Mouse (Mus musculus) mature B cell (primary cell): ENCODE data around the gene Rnf126.

Experiments used
- in situ Hi-C: fragments of 300-500 bp; cut with MboI; formaldehyde crosslinking; loops from 2 replicates; pipeline ENCODE4 v1.14.3; 2019

Rnf126 gene

DNA sequence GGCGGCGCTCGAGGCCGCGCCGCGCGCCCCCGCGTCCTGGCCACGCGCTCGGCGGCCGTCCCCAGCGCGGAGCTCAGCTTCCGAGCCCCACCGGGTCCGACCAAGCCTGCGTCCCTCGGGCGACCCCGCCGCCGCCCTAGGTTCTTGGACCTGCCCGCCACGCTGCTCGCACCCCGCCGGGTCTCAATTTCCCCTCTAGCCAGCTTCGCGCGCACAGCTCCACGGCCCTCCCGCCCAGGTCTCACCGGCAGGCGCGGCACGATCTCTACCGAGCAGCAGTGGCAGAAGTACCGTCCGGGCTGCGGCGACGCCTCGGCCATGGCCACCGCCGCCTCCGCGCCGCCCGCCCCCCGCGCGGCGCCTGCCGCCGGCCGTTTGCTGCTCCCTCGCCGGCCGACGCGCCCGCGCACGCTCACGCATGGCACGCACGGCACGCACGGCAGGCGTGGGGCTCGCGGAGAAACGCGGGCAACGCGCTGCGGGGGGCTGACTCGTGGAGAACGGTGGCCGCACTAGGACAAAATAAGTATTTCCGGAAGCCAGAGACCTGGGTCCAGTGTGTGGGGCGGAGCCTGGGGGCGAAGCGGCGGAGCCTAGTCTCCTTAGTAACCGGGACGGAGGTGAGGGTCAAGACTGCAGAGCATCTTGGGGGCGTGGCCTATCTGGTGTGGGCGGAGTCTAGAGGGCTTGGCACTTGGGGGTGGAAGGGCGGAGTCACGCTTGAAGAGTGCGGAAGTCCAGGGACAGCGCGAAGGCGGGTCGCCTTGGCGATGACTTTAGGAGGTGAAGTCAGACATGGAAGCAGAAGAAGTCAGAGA is at the start of gene Rnf126:
Gene Rnf126, minus strand, starts transcription at position 445 of the 818 bp plus-strand sequence.
- in situ Hi-C loops, result no loop called here

DNA sequence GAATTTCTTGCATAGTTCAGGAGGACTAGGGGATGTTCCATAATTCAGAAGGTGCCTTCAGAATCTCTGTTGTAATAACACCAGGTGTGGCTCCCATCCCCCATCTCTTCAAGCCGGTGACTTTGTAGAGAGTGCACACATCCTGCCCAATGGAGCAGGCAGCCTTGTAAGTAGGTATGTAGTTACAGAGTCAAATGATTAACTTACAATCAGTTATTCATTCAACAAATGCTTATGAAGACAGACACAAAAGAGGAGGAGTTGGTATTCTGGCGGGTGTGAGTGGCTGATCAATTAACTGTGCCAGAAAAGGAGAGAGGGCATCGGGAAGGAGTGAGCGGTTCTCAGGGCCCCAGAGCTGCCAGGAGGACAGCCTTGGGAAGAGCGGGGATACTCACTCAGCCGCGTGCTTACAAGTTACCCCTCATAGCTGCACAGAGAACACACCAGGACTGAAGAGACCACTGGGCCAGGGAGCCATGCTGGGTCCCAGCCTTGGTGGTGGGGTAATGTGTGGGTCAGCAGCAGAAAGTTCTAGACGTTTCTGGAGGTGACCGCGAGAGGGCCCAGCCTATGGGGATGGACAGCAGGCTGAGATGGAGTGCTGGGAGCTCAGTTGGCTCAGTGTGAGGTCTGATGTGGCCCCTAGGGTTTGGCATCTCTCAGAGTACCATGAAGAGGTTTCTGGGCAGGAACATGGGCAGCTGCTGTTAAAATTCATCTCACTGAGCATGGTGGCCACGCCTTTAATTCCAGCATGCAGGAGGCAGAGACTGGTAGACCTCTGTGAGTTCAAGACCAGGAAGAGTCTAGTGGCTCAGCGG is 49.1 kb upstream of the Rnf126 start:
- in situ Hi-C loops, result no loop called here

DNA sequence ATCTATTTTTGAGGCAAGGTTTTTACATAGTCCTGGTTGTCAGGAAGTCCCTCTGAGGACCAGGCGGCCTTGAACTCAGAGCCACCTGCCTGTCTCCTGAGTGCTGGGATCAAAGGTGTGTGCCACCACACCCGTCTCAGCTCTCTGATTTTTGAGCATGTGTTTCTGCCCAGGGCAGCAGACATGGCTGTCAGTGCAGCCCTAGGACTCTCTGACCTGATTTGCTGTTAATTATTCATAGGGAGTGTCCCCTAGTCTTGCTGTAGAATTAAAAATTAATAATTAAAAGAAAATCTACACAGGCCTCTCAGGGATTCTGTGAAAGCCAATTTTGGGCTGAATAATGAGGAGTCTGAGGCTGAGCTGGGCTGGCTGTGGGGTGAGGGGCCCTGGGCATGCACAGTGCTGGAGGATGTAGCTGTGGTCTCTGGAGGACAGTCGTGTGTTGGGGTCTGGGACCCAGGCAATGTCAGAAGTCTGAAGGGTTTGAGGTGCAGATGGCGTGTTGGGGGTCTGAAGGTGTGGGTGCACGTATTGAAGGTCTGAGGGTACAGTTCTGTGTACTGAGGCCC is 47.6 kb upstream of the Rnf126 start:
- in situ Hi-C loops, result no loop called here

DNA sequence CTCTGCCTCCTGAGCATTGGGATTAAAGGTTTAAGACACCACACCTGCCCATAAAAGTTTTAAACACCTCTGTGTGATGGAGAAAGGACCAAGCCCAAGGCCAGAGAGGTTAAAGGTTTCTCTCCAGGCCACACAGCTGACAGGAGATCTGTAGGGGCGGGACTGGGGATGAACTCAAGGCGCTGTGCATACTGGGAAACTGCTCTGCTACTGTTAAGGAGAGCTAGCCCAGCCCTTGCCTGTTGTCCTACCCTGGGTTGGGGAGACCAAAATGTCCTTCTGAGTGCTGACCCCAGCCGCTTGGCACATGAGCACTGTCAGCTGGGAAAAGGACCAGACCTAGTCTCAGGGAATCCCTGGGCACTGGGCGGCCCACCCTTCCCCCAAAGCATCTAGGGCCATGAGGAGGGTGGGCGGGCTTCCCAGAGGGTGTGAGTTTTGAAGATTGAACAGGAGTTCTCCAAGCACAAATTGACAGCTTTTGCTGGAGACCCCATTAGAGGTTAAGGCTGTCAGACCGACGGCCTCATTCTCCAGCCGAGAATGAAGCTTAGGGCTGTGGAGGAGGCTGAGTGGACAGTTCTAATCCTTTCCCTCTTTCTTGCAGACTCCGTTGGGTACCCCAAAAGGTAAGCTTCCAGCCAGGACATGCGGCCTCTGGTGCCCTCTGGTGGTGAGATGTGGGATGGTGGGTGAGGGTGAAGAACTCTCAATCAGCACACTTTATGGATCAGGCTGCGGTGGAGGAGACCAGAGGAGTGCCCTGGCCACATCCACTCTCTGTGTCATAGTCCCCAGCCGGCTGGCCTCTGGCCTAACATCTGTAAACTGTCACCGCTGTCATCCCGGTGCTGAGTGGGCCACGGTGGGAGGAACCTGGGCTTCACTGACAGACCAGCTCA is 45.2 kb upstream of the Rnf126 start:
- in situ Hi-C loops, result no loop called here

DNA sequence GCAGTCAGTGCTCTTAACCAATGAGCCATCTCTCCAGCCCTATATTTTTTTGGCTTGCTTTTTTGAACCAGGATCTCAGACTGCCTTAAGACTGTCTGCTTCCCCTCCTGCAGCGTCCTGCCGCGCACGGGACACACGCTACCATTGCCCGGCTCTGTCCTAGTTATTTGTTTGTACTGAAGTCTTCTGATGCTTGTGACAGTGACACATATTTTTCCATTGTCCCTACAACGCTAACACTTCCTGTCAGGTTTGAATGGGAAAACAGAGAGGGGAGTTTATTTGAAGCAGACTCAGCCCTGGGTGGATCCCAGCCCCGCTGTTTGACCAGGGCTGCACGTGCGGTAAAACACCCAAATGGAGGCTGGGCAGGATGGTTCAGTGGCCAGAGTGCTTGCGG is 42.0 kb upstream of the Rnf126 start:
- in situ Hi-C loops, result no loop called here

DNA sequence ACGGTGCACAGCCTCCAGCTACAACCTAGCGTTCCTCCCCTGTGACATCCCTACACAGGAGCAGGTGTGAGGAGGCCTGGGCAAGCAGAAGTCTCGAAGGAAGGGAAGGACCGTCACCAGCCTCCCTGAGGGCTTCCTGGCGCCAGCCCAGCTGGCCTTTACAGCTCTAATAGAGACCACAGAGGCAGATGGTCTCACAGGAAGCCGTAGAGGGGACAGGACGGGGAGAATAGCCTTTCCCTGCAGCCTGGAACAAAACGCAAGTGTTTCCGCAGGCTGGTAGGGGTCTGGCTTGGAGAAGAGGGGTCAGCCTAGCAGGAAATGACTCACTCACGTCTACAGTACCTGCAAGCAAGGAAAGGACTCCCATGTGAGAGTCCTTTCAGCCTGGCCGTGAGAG is 41.1 kb upstream of the Rnf126 start:
- in situ Hi-C loops, result no loop called here

DNA sequence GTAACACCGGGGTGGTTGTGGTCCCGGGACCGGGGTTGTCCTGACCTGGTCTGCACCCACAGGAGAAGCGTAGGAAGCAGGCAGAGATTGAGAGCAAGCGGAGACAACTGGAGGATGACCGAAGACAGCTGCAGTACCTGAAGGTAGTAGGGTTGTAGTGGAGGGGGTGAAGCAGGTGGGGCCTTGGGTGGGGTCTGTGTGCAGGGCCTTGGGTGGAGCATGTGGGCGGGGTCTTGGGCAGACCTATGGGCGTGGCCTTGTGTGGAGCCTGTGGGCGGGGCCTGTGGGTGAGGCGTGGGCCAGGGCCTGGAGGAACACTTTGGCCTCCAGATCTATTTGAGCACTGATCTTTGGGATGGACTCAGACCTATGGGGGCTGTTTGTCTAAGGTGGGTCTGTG is 40.2 kb upstream of the Rnf126 start:
- in situ Hi-C loops, result no loop called here

DNA sequence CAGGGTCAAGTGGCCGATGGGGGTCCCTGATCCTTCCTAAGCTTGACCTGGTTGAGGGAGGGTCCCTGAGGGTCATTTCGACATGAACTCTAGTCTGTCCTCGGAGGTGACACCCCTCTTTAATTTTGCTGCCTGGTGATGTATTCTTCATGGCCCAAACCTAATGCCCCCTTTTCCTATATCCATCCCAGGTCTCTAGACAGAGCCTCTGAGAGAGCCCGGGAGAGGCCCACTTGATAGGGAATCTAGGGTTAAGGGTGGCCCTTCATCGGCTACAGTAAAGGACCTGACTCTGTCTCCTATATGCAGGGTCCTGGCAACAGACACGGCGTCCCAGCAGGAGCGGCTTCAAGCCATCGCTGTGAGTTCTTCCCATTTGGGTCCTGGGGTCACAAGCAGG is 39.6 kb upstream of the Rnf126 start:
- in situ Hi-C loops, result no loop called here

DNA sequence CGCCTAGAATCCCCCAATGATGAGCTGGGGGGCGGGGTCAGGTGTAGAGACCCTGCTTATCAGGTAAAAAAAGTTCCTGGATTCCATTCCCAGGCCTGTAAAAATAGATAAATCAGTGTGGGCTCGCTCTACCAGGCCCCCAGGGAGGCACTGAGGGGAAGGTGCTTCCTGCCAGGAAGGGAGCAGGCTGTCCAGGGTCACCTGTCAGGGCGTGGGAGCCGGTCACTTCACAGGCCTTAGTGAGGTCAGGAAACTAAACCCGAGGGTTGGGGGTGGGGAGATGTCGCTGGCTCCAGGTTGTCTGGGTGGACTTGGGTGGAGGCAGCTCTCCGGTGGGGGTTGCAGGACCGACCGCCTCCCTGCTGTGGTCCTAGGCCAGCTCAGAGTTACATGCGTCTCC is 38.9 kb upstream of the Rnf126 start:
- in situ Hi-C loops, result no loop called here

DNA sequence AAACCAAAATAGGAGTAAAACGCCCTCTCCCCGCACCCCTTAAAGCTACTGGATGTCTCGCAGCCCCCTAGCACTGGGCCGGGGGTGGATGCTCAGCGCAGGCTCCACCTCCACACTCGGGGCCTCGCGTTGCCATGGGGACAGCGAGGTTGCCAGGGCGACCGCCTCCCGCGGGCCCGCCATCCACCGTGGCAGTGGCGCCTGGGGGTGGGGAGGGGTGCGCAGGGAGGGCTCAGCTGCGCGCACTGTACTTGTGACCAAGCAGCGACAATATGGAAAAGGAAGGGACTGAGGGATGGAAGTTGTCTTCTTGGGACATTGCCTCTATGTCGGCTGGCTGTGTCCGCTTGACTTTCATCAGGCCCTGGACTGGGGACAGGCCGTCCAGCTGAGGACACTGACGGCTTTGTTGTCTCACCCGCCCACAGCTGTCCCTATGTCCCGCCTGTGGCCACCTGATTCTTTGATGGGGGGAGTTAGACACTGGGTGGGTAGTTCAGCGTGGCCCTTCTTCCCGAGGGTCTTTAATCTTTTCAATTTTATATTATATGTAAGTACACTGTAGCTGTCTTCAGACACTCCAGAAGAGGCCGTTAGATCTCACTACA is 37.1 kb upstream of the Rnf126 start:
- in situ Hi-C loops, result no loop called here

DNA sequence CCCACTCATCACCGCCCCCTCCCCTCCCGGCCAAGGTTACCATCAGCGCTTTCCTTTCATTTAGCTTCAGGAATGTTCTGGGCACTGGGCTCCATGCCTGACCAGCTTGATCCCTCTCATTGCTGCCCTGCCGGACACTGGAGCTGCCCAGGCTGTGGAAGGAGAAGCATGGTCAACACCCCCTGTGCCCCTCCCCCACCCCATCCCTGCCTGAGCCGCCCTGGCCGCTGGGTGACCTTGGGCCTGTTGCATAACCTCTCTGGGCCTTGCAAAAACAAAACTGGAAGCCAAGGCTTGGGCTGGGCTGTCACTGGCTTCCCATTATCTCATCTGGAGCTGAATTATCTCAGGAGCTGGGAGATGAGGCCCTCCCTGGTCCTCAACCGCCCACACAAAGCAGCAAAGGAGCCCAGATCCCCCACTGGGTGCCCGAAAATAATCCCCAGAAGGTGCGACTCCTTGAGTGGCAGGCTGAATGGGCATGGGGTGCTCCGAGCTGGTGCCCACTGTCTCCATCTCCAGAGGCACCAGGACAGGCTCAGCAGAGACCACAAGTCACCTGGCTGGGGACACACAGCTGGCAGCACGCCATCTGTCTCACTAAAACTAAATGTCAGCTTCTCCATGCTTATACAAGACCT is 35.7 kb upstream of the Rnf126 start:
- in situ Hi-C loops, result no loop called here

DNA sequence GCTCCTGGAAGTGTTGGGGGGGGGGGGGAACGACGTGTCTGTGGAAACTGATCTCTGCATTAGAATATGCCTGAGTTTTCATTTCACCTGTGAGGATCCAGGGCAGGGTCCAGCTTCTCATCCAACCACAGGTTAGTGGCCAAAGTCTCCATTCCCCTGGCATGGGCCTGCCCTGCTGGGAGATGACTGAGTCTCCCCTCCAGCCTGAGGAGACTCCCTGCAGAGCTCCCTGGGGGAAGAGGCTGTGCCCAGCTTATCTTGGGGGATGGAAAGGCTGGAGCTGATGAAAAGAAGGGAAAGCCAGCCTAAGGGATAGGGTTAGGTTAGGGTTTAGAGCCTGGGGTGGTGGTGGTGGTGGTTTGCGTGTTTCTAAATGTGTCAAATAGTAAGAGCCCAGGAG is 35.1 kb upstream of the Rnf126 start:
- in situ Hi-C loops, result no loop called here

DNA sequence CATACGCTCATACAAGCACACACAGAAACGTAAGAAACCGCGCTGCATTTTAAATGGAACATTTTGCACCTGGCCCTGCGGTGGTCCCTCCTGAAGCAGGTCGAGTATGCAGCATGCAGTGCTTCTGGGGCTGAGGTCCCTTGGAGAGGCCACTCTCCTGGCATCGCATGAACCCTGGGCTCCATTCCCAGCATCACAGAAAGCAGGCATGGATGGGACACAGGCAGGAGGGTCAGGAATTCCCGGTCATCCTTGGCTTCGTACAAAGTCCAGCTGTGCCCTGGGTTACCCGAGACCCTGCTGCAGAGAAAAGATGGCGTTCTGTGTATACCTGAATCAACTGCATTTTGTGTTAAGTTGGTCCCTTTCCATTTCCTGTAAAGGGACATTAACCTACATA is 33.8 kb upstream of the Rnf126 start:
- in situ Hi-C loops, result no loop called here

DNA sequence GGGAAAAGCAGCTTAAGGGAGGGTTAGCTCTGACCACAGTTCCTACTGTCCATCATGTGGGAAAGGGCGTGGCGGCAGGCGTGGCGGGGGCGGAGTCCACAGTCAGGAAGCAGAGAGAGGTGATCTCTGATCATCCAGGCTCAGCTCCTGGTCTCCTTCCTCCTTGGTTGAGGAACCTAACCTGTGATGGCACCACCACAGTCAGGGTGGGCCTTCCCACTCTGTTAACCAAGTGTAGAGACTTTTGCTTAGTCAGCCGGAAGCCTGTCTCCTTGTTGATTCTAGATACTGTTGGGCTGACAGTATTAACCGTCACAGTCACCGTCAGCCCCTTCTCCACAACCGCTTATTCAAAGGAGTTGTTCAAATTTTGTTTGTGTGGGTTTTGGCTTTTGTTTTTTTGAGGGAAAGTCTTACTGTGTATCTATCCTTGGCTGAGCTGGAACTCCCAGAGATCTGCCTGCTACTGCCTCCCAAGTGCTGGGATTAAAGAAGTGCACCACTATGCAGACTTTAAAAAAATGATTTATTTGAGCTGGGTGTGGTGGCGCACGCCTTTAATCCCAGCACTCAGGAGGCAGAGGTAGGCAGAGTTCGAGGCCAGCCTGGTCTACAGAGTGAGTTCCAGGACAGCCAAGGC is 31.7 kb upstream of the Rnf126 start:
- in situ Hi-C loops, result no loop called here

DNA sequence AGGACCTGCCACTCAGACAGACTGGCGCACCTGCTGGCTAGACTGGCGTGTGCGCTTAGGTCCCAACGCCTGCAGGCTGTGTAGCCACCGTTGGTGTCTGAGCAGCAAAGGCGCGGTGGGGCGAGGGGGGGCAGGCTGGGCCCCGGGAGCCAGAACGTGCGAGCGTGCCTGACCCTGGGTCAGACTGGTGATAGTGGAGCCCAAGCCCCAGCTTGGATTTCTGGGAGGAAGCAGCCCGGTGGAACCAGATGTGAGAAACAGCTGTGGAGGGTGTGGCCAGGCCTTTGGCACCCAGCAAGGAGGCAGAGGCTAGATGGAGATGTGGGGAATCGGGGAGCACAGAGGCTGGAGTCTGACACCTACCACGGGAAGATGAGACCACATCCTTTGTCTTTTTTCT is 30.6 kb upstream of the Rnf126 start:
- in situ Hi-C loops, result no loop called here

DNA sequence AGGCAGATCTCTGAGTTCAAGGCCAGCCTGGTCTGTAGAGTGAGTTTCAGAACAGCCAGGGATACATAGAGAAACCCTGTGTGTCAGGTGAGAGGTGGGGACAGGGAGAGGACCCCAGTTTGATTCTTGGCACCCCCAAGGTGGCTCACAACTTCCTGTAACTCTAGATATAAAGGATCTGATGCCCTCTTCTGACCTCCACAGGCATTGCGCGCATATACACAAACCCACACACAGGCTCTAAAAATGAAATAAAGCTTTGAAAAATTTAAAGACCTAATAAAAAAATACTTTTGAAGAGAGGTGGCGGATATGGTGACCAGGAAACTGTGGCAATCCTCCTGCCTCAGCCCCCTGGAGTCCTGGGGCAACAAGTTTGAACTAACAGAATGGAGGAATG is 29.2 kb upstream of the Rnf126 start:
- in situ Hi-C loops, result no loop called here

DNA sequence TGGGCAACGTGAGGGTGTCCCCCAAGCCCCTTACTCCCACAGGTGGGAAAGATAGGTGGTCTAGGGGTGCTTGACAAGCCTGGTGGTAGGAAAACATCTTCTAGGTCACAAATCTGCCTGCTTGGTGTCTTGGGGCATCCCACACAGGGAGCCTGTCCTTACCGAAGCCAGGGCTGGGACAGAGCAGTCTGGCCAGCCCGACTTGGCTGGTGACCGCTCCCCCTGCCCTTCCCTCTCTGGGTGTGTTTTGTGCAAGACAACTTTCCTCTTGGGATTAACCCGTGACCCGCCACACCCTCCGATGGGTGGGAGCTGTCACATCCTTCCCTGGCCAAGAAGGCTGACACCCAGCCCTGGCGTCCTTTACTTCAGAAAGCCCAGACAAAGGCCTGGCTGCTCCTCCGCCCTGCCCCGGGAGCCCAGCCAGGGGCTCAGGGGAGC is 27.8 kb upstream of the Rnf126 start:
- in situ Hi-C loops, result no loop called here

DNA sequence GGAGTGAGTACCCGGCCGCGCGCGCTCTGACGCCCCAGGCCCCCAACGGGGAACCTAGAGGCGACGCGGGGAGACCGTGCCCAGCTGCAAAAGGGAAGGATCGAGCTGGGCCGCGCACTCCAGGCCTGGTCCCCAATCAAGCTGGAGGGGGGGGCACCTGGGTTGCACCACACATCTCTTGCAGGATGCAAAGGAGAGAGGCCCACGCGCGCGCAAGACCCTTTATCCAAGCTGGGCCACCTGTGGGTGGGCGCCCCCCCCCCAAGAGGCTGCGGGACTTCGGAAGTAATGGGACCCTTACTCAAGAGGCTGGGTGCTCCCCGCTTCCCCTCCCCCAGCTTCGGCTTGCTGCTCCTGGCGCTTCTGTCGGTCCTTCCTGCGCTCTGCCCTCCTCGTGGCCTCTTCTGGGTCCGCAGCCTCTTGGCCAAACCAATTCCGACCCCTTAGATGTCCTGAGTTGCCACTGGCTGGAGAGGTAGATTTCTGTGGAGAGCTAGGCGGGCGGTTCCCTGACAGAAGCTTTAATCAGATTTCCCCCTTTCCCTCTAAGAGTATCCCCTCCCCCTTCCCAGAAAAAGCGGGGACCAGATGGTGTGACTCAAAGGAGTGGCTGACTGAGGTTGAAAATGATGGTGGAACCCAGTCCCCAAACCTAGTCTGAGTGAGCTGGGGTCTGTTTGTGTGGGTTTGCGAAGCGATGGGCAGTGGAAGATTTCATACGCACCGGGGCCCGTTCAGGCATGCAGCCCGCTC is 27.2 kb upstream of the Rnf126 start:
- in situ Hi-C loops, result no loop called here

DNA sequence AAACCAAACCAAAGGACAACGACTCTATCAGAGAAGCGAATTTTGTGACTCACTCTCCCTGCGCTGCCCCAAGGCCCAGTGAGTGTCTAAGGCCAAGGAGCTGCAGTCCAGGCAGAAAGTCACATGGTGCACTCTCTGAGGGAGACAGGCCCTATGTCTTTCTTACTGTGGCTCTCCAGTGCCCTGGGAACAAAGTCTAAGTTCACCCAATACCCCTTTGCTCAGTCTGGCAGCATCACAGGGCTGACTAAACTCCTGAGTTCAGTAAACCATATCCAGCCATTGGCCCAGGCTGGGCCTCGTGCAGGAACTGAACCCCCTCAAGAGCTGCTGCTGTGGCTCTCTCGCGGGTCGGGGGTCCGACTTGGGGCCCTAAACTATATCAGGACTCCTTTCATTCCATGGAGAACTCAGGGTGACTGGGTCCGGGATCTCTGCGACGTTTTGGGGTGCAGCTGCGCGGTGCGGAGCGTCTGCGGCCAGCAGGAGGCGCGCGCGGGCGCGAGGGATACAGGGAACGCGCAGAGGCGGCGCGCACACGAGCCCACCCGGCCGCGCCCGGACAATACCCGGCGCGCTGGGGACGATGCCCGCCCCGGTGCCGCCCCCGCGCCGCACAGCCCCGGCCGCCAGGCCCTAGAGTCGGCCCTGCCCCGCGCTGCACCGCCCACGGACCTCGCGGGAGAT is 26.4 kb upstream of the Rnf126 start, which contains the start of gene Palm:
Gene Palm, plus strand, starts transcription at position 522 of the 687 bp plus-strand sequence.
- in situ Hi-C loops, result no loop called here
